19 mouse cellular contexts compared by ENCODE assay signal in the genomic region with DNA sequence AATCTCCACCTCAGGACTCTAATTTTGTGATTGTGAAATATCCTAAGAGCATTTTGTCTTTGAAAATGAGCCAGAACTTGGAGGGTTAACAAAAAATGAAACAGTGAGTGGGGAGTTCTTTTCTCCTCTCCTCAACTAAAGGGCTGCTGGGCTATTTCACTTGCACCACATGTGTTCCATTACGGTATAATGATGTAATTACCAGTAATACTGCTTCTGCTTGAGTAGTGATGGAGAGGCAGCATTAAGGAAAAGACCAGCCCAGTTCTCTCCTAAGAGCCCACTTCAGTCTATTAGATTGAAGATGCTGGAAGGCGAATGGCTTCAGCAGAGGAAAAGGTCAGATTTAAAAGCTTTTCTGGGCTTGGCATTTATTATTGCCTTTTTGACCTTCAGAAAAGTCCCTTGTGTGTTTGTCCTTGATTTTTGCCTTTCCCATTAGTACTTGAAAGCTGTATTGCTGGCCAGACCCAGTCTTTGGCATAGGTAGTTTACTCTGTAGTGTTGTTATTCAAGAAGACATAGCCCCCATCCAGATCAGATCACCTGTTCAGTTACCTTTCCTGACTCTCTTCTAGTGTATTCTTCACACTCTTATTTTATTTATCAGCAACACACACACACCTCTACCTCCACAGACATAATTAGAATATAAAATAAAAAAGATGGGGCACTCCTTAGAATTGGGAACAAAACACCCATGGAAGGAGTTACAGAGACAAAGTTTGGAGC.
DNase-seq lines count a peak whose midpoint lies in the region; ATAC-seq and TF ChIP-seq lines count a peak whose summit lies in the region.
"Had no signal": no experiment of that assay in that cellular context is flagged by ENCODE, and none has a peak within 500 bp of the region (broad histone marks: within the 10 kb centered on the region; RNA-seq: fewer than 3 reads in every experiment).

No protein-coding gene starts in this region.

- no peaks in the 10 kb centered on the region for H3K4me1 ChIP-seq in forebrain, embryonic 11.5 days (replicated peaks; ENCODE audit: control insufficient read depth, insufficient read depth, low read length)
- peaks cover 6% of the 10 kb centered on the region for H3K4me1 ChIP-seq in forebrain, embryonic 10.5 days
- H3K4me1 ChIP-seq in forebrain, postnatal 0 days (ENCODE audit: insufficient read depth) = no peaks in the 10 kb centered on the region
- no peaks in the 10 kb centered on the region for H3K4me1 ChIP-seq in neural tube, embryonic 12.5 days

- H3K4me3 ChIP-seq in forebrain, embryonic 11.5 days (ENCODE audit: low read depth, low read length) = no peak overlapping the region
- H3K4me3 ChIP-seq in forebrain, embryonic 10.5 days = no peak overlapping the region
- H3K4me3 ChIP-seq in forebrain, postnatal 0 days (ENCODE audit: low read depth, low read length) = no peak overlapping the region
- no peak overlapping the region for H3K4me3 ChIP-seq in neural tube, embryonic 12.5 days
- H3K4me3 ChIP-seq: gastrocnemius, adult 2 months; limb, embryonic 10.5 days had no signal

- no peak overlapping the region for H3K27ac ChIP-seq in forebrain, embryonic 11.5 days (ENCODE audit: low read depth, low read length)
- no peak overlapping the region for H3K27ac ChIP-seq in forebrain, embryonic 10.5 days
- H3K27ac ChIP-seq in forebrain, postnatal 0 days (ENCODE audit: low read depth, low read length) = no peak overlapping the region
- H3K27ac ChIP-seq in neural tube, embryonic 12.5 days = no peak overlapping the region
- H3K27ac ChIP-seq: gastrocnemius, adult 2 months; limb, embryonic 10.5 days; liver, embryonic 14.5 days; stomach, postnatal 0 days had no signal

- TF ChIP-seq CTCF in brain, embryonic 14.5 days (IDR thresholded peaks at IDR 0.05; ENCODE audit: borderline replicate concordance, extremely low read depth, insufficient read depth, insufficient read length) = no peak
- TF ChIP-seq CTCF in forebrain, postnatal 0 days (IDR thresholded peaks at IDR 0.05; ENCODE audit: low read depth) = no peak

- no peak for DNase-seq in forebrain, embryonic 11.5 days (ENCODE audit: low spot score)
- no peak for DNase-seq in forebrain, embryonic 10.5 days (ENCODE audit: extremely low spot score, low spot score)
- peak; percentile 74 for DNase-seq in brain, embryonic 14.5 days (ENCODE audit: low read depth)
- no peak for DNase-seq in forebrain, postnatal 0 days
- no peak for DNase-seq in layer of hippocampus, postnatal 10 days (ENCODE audit: low spot score in 2 of 2)
- no peak for DNase-seq in gastrocnemius, adult 8-10 months (ENCODE audit: low spot score in 2 of 2)
- DNase-seq: adrenal gland, postnatal 25 days; cerebellum, postnatal 10 days; gastrocnemius, adult 2 months; heart, postnatal 36 days; kidney, adult 11 months; kidney, postnatal 25 days; layer of hippocampus, postnatal 36 days; lung, postnatal 4 days had no signal

- H3K27me3 ChIP-seq in forebrain, embryonic 11.5 days (ENCODE audit: control insufficient read depth, insufficient read depth, low read length) = no peaks in the 10 kb centered on the region
- H3K27me3 ChIP-seq in forebrain, embryonic 10.5 days (ENCODE audit: poor library complexity, severe bottlenecking) = no peaks in the 10 kb centered on the region
- no peaks in the 10 kb centered on the region for H3K27me3 ChIP-seq in forebrain, postnatal 0 days (ENCODE audit: insufficient read depth, low read length)
- no peaks in the 10 kb centered on the region for H3K27me3 ChIP-seq in neural tube, embryonic 12.5 days (replicated peaks)

- no peaks in the 10 kb centered on the region for H3K9me3 ChIP-seq in forebrain, embryonic 11.5 days (ENCODE audit: control insufficient read depth, low read length)
- no peaks in the 10 kb centered on the region for H3K9me3 ChIP-seq in forebrain, embryonic 10.5 days
- no peaks in the 10 kb centered on the region for H3K9me3 ChIP-seq in forebrain, postnatal 0 days (ENCODE audit: low read length)
- no peaks in the 10 kb centered on the region for H3K9me3 ChIP-seq in neural tube, embryonic 12.5 days
- H3K9me3 ChIP-seq: limb, embryonic 10.5 days had no signal

- WGBS in forebrain, embryonic 11.5 days = 55% methylated on average over 2 of the region's 2 CpGs
- WGBS in forebrain, embryonic 10.5 days = 65% methylated on average over 2 of the region's 2 CpGs
- whole genome bisulfite sequencing in forebrain, postnatal 0 days = 35% methylated on average over 2 of the region's 2 CpGs
- WGBS in neural tube, embryonic 12.5 days = 52% methylated on average over 2 of the region's 2 CpGs

- ATAC-seq in forebrain, embryonic 11.5 days (replicated peaks; ENCODE audit: low FRiP score) = peak; percentile 61; the same call in 1 of the 2 replicates
- ATAC-seq in forebrain, postnatal 0 days = peak; percentile 77; the same call in 1 of the 2 replicates
- peak; percentile 79 for ATAC-seq in neural tube, embryonic 12.5 days (ENCODE audit: low FRiP score, low read depth)
- no peak for ATAC-seq in monocyte, adult 5-6 weeks (replicated peaks; ENCODE audit: insufficient number of reproducible peaks, low FRiP score, low TSS enrichment, poor library complexity, severe bottlenecking)

- H3K4me2 ChIP-seq in forebrain, embryonic 11.5 days (ENCODE audit: low read depth, low read length, severe bottlenecking) = no peak overlapping the region
- H3K4me2 ChIP-seq in forebrain, postnatal 0 days (ENCODE audit: low read depth) = no peak overlapping the region
- no peak overlapping the region for H3K4me2 ChIP-seq in neural tube, embryonic 12.5 days (replicated peaks)

- TF ChIP-seq POLR2A in brain, embryonic 14.5 days (IDR thresholded peaks at IDR 0.05; ENCODE audit: borderline replicate concordance, extremely low read depth, insufficient read depth, insufficient read length, poor library complexity, severe bottlenecking) = no peak

- H3K9ac ChIP-seq in forebrain, embryonic 11.5 days (ENCODE audit: low read length) = no peak overlapping the region
- no peak overlapping the region for H3K9ac ChIP-seq in forebrain, postnatal 0 days
- H3K9ac ChIP-seq in neural tube, embryonic 12.5 days = no peak overlapping the region
- H3K9ac ChIP-seq: liver, embryonic 14.5 days had no signal

- H3K36me3 ChIP-seq in forebrain, embryonic 11.5 days (ENCODE audit: control insufficient read depth, insufficient read depth, low read length) = no peaks in the 10 kb centered on the region
- no peaks in the 10 kb centered on the region for H3K36me3 ChIP-seq in forebrain, embryonic 10.5 days (replicated peaks)
- H3K36me3 ChIP-seq in forebrain, postnatal 0 days (ENCODE audit: insufficient read depth) = no peaks in the 10 kb centered on the region
- no peaks in the 10 kb centered on the region for H3K36me3 ChIP-seq in neural tube, embryonic 12.5 days
- H3K36me3 ChIP-seq: limb, embryonic 10.5 days had no signal
